Mouse (Mus musculus): ENCODE measurements around the gene D6Wsu163e. TPM values are rescaled to one million over a fixed set of nuclear protein-coding genes. Genes with fewer than 3 reads are reported as not detected.
A peak's percentile ranks its signal among the peaks of the same experiment; 100 is the strongest.

Gene D6Wsu163e
- total and polyA plus RNA-seq, 3 experiments: 4.0 to 61.2 (median 36.3) TPM

DNA sequence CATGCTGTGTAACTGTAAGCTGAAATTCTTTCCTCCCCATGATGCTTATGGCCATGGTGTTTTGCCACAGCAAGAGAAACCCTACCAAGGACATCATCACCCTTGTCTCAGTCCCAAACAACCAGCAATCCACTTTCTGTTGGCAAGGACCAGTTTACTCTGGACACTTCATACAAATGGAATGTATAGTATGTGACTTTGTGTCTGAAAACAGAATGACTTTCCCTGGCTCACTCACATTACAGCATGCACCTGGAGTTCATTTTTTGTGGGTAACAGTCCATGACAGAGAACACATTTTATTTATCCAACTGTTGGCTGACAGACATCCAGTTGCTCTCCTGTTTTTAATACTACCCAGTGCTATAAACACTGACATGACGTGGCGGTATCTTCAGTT is 6.9 kb upstream of the D6Wsu163e start:
- Histone ChIP-seq H3K36me3 (replicated peaks) (peaks cover 84% of the 10 kb centered on the region), H3K4me1 (ENCODE audit: insufficient read depth, low read depth, low read length) (peaks cover 22% of the 10 kb centered on the region), H3K4me3 (ENCODE audit: low read depth, low read length) (no peak overlapping the region), H3K9me3 (replicated peaks) (no peaks in the 10 kb centered on the region), H3K27me3 (ENCODE audit: insufficient read depth, low read length) (no peaks in the 10 kb centered on the region)
- ATAC-seq (ENCODE audit: extremely low read depth, insufficient number of reproducible peaks, low FRiP score, poor library complexity, severe bottlenecking) (0 out of 2 replicates have a peak, but pooled peaks have one; percentile 4), DNase-seq (ENCODE audit: low spot score) (no peak)
- TF ChIP-seq GATA1 (IDR thresholded peaks at IDR 0.05; ENCODE audit: borderline replicate concordance, low read length) (no peak), POLR2AphosphoS5 (IDR thresholded peaks at IDR 0.05; ENCODE audit: insufficient replicate concordance, low read depth, low read length) (no peak), CTCF (IDR thresholded peaks at IDR 0.05; ENCODE audit: low read depth, low read length) (no peak)

DNA sequence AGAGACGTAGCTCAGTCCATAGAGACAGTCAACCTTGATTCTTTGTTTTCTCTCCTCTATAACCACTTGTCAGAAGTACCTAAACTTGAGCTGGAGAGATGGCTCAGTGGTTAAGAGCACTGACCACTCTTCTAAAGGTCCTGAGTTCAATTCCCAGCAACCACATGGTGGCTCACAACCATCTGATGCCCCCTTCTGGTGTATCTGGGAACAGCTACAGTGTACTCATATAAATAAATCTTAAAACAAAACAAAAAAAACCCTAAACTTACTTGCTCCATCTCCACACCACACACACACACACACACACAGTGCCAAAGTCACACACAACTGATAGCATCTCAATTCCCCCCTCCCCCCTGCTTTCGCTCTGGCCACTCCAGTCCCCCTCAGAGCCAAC is 1.7 kb upstream of the D6Wsu163e start:
- TF ChIP-seq TAL1 (conservative IDR thresholded peaks at IDR 0.05; ENCODE audit: low read depth, low read length) (no peak), GATA1 (IDR thresholded peaks at IDR 0.05; ENCODE audit: borderline replicate concordance, low read length) (no peak), POLR2AphosphoS5 (IDR thresholded peaks at IDR 0.05; ENCODE audit: insufficient replicate concordance, low read depth, low read length) (no peak), GATA2 (IDR thresholded peaks at IDR 0.05; ENCODE audit: borderline replicate concordance, low read depth, low read length) (no peak), CTCF (IDR thresholded peaks at IDR 0.05; ENCODE audit: low read depth, low read length) (peak; percentile 13; the same call in 1 of the 2 replicates)
- Histone ChIP-seq H3K4me1 (ENCODE audit: insufficient read depth, low read depth, low read length) (peaks cover 33% of the 10 kb centered on the region), H3K36me3 (replicated peaks) (peaks cover 49% of the 10 kb centered on the region), H3K27me3 (ENCODE audit: insufficient read depth, low read length) (no peaks in the 10 kb centered on the region), H3K4me3 (ENCODE audit: low read depth, low read length) (peak overlapping the region; percentile 84), H3K9me3 (replicated peaks) (no peaks in the 10 kb centered on the region)
- no peak for DNase-seq (ENCODE audit: low spot score)
- ATAC-seq (ENCODE audit: extremely low read depth, insufficient number of reproducible peaks, low FRiP score, poor library complexity, severe bottlenecking): no peak

DNA sequence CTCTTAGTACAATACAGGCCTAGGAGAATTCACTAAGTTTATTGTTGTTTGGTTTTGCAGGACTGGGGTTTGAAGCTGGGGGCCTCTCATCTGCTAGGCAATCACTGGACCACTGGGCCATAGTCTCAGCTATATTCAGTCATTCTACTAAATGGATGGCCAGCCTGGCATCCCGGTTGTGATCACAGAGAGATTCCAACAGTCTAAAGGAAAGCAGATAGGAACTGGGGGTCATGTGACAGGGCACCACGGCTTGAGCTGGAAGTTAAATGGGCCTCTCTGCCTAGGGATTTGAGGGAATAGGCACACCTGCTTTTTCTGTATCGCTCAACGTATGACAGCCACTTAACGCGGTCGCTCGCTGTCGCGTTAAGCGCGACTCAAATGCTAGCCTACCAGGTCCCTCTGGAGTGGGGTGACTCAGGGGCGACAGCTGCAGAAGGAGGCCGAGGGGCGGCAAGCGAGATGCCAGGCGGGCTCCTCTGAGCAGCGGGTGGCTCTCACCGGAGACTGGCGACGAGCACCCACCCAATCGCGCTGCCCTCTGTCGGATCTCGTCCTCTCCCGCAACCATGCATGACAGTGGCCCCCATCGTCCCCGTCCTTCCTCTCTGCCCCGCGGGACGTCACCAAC is 792 bp upstream of the D6Wsu163e start:
- Histone ChIP-seq H3K9me3 (replicated peaks) (no peaks in the 10 kb centered on the region), H3K4me3 (ENCODE audit: low read depth, low read length) (peak overlapping the region; percentile 84), H3K4me1 (ENCODE audit: insufficient read depth, low read depth, low read length) (peaks cover 33% of the 10 kb centered on the region), H3K36me3 (replicated peaks) (peaks cover 48% of the 10 kb centered on the region), H3K27me3 (ENCODE audit: insufficient read depth, low read length) (no peaks in the 10 kb centered on the region)
- TF ChIP-seq GATA2 (IDR thresholded peaks at IDR 0.05; ENCODE audit: borderline replicate concordance, low read depth, low read length): no peak
- TF ChIP-seq CTCF (IDR thresholded peaks at IDR 0.05; ENCODE audit: low read depth, low read length): no peak
- no peak for TF ChIP-seq TAL1 (conservative IDR thresholded peaks at IDR 0.05; ENCODE audit: low read depth, low read length)
- no peak for TF ChIP-seq POLR2AphosphoS5 (IDR thresholded peaks at IDR 0.05; ENCODE audit: insufficient replicate concordance, low read depth, low read length)
- no peak for TF ChIP-seq GATA1 (IDR thresholded peaks at IDR 0.05; ENCODE audit: borderline replicate concordance, low read length)
- DNase-seq (ENCODE audit: low spot score) (no peak), ATAC-seq (ENCODE audit: extremely low read depth, insufficient number of reproducible peaks, low FRiP score, poor library complexity, severe bottlenecking) (no peak)

DNA sequence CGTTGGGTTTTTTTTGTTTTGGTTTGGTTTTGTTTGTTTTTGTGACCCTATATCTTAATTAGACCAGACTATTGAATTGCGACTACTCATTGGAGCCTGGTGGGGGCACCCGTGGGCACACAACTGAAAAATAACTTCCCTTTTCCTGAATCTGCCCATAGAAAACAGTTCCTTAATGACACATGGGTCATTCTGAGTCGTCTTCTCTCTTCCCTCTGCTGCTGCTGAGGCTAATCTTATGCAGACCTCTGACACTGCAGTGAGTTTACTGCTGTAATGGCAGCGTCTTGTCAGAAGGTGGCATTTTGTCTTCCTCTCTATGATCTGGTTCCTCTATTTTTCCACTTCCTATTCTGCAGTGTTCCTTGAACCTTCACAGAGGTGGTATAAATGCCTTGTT is 689 bp downstream of the D6Wsu163e start:
- ATAC-seq (ENCODE audit: extremely low read depth, insufficient number of reproducible peaks, low FRiP score, poor library complexity, severe bottlenecking): peak; percentile 50
- Histone ChIP-seq H3K4me1 (ENCODE audit: insufficient read depth, low read depth, low read length) (peaks cover 33% of the 10 kb centered on the region), H3K9me3 (replicated peaks) (no peaks in the 10 kb centered on the region), H3K36me3 (replicated peaks) (peaks cover 50% of the 10 kb centered on the region), H3K27me3 (ENCODE audit: insufficient read depth, low read length) (no peaks in the 10 kb centered on the region), H3K4me3 (ENCODE audit: low read depth, low read length) (peak overlapping the region; percentile 84)
- no peak for TF ChIP-seq GATA1 (IDR thresholded peaks at IDR 0.05; ENCODE audit: borderline replicate concordance, low read length)
- 0 out of 2 replicates have a peak, but pooled peaks have one; percentile 19 for TF ChIP-seq CTCF (IDR thresholded peaks at IDR 0.05; ENCODE audit: low read depth, low read length)
- peak; percentile 63 for DNase-seq (ENCODE audit: low spot score)

DNA sequence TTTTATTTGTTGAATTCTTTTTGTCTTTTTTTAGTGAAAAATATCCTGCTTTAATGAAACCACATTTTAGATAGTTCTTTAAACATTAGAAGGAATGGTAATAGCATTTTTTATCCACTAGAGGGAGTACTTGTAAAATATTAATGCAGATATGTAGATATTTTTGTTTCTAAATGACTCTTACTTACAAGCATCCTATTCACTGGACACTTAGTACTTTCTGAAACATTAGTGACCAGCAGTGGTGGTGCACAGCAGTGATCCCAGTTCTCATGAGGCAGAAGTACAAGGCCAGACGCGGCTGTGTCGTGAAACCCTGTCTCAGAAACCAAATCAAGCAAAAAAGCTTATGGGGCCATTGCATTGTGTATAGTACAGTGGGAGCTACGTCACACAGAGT is 8.6 kb downstream of the D6Wsu163e start:
- no peak overlapping the region for H3K4me3 ChIP-seq (ENCODE audit: low read depth, low read length)
- no peak for TF ChIP-seq TAL1 (conservative IDR thresholded peaks at IDR 0.05; ENCODE audit: low read depth, low read length)
- no peak for TF ChIP-seq POLR2AphosphoS5 (IDR thresholded peaks at IDR 0.05; ENCODE audit: insufficient replicate concordance, low read depth, low read length)
- no peak for TF ChIP-seq CTCF (IDR thresholded peaks at IDR 0.05; ENCODE audit: low read depth, low read length)
- no peak for TF ChIP-seq GATA1 (IDR thresholded peaks at IDR 0.05; ENCODE audit: borderline replicate concordance, low read length)
- TF ChIP-seq GATA2 (IDR thresholded peaks at IDR 0.05; ENCODE audit: borderline replicate concordance, low read depth, low read length): no peak
- H3K4me1 ChIP-seq (ENCODE audit: insufficient read depth, low read depth, low read length): no peaks in the 10 kb centered on the region; the same call in 1 of the 2 replicates
- ATAC-seq (ENCODE audit: extremely low read depth, insufficient number of reproducible peaks, low FRiP score, poor library complexity, severe bottlenecking) (no peak), DNase-seq (ENCODE audit: low spot score) (no peak)
- no peaks in the 10 kb centered on the region for H3K27me3 ChIP-seq (ENCODE audit: insufficient read depth, low read length)
- H3K9me3 ChIP-seq (replicated peaks): no peaks in the 10 kb centered on the region
- peaks cover 90% of the 10 kb centered on the region for H3K36me3 ChIP-seq (replicated peaks)

DNA sequence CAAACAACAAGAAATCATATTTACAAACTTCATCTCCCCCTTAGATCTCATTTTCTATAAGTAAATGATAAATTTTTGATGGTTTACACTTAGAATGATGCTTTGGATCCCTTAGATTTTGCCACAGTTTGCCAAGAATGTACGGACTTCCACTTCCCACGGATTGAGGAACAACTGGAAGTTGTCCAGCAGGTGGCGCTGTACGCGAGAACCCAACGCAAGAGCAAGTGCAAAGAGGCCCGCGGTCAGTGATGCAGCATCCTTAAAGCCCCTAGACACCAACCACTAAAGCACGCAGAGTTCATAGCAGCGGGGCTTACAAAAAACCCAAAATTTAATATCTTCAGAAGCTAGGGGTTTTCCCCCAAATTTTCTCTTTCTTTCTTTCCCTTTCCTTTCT is 16.0 kb downstream of the D6Wsu163e start:
- H3K36me3 ChIP-seq (replicated peaks): peaks cover 71% of the 10 kb centered on the region

More for the DNA sequence above, 16.0 kb downstream of the D6Wsu163e start:
- H3K4me3 ChIP-seq (ENCODE audit: low read depth, low read length): no peak overlapping the region
- no peaks in the 10 kb centered on the region for H3K9me3 ChIP-seq (replicated peaks)
- H3K4me1 ChIP-seq (ENCODE audit: insufficient read depth, low read depth, low read length): no peaks in the 10 kb centered on the region
- DNase-seq (ENCODE audit: low spot score) (peak; percentile 38), ATAC-seq (ENCODE audit: extremely low read depth, insufficient number of reproducible peaks, low FRiP score, poor library complexity, severe bottlenecking) (peak; percentile 40; the same call in 1 of the 2 replicates)
- TF ChIP-seq GATA2 (IDR thresholded peaks at IDR 0.05; ENCODE audit: borderline replicate concordance, low read depth, low read length) (no peak), CTCF (IDR thresholded peaks at IDR 0.05; ENCODE audit: low read depth, low read length) (peak; percentile 59), TAL1 (conservative IDR thresholded peaks at IDR 0.05; ENCODE audit: low read depth, low read length) (no peak)
- no peaks in the 10 kb centered on the region for H3K27me3 ChIP-seq (ENCODE audit: insufficient read depth, low read length)

Data from G1E (cell line).